Mouse (Mus musculus): Measurements from ENCODE around the gene Olfr1295.

Gene Olfr1295

DNA sequence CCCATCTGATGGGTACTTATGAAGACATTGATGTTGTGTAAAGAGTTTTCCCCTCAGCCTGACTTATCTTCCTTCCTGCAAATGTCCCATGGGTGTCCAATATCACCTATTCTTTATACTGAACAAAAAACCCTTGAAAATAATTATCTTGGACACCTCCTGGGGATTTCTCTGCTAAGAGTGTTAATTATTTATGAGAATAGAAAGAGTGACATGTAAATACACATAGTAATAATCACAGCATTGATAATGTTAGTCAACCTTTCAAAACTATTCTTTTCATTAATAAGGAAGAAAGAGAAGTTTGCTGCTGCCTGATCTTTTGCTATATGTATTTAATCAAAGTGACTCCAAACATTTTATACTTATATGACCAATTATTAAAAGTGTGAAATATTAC is at the start of gene Olfr1295:
Olfr1295 (minus strand) TSS at position 101 of the 400 bp plus-strand sequence.
- no peak for DNase-seq (ENCODE audit: low spot score in 2 of 2)

DNA sequence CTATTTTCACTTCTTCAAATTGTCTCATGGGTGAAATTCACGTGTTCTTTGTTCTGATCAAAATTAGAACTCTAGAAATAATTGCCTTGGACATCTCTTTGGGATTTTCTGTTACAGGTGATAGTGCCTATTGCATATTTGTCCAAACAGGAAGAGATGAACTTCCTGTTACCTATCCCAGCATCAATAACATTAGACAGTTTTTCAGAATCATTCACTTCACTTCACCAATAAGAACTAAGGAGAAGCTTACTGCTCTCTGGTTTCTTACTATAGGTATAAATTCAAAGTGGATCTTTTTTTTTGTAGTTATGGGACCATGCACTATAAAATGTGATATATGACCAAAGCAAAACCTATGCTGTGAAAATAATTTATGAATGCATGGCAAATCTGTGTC is 29.3 kb downstream of the Olfr1295 start, which contains the start of gene Olfr1294:
Olfr1294 (minus strand) TSS at position 101 of the 400 bp plus-strand sequence.
- no peak for DNase-seq (ENCODE audit: low spot score in 2 of 2)

DNA sequence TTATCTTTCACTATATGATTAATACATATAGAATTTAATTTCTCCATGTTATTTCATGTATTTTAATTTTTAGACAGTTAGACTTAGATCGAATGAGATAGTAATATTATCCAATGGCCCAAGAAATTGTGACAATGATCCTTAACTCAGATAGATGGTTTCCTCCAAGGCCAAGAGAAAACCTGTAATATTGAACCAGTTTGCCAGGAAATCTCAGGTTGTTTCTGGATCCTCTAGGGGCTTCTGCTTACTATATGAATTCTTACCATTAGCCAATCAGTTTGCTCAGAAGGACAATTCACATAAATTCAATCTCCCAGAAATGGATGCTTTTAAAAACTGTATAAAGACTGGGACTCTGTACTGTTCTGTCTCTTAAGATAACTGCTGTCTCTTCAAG is 44.6 kb downstream of the Olfr1295 start, which contains the start of gene Olfr1293-ps:
Olfr1293-ps (plus strand) TSS at position 301 of the 400 bp plus-strand sequence.
- DNase-seq (ENCODE audit: low spot score in 2 of 2): no peak

DNA sequence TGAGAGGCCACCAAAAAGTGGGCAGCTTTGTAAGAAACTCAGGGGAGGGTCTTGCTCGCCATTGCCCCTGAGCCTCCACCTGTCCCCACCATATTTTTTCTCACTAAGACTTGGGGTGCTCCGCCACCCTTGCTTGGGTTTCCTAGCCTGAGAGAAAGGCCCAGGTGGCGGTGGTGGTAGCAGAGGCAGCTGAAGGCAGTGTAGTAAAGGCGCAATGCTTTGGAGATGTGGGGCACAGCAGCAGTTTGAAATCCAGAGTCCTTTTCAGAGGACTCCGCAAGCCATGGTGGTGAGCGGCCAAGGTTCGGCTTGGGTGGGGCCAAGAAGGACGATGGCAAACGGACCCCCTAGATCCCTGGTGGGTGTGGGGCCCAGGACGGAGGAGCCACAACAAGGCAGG is 52.0 kb downstream of the Olfr1295 start:
- DNase-seq (ENCODE audit: low spot score in 2 of 2): no peak

Data from right cerebral cortex, postnatal 36 days (tissue).